Mouse (Mus musculus) small intestine, adult 2 months (tissue): ENCODE data around the gene Arhgap30.

Source experiments
- CTCF ChIP-seq: fragments of 200-500 bp; IDR thresholded peaks from 2 replicates; pipeline ENCODE4 v1.5.1; 2012; ENCODE audit warnings: low read depth, mild to moderate bottlenecking, control low read depth, inconsistent platforms, low read length, moderate library complexity, mixed read lengths; ENCODE audit not compliant: insufficient replicate concordance, insufficient read length; ENCODE audit errors: extremely low read depth
- POLR2A ChIP-seq: fragments of 200-500 bp; IDR thresholded peaks from 2 replicates; pipeline ENCODE4 v1.6.1; 2012; ENCODE audit warnings: low read depth, mild to moderate bottlenecking, control low read depth, inconsistent platforms, low read length, moderate library complexity

DNA sequence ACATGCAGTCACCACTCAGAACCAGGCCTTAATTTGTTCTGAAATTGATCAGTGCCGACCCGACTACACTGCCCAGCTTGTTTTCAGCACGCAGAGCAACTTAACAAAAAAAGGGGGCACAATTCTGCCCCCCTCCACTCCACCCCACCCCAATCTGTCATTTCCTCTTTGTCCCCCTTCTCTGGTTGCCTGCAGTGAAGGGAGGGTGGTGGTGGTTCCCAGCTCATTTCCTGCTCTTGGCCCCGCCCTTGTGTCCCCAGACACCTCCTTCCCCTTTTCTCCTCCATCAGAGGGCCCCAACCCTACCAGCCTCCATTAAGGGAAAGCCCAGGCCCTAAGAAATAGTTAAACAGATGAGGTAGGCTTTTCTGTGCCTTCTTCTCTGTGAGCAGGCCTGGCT lies 1.3 kb downstream of the Arhgap30 start:
- TF ChIP-seq CTCF (no peak), POLR2A (no peak)
